Mouse (Mus musculus) spleen, postnatal 10 days (tissue): Measurements from ENCODE around the gene Tbpl1.

Experiments used
- DNase-seq, 2 experiments: peaks; one replicate each; pipeline ENCODE4 v3.0.0; 2021 to 2022; ENCODE audit warnings: low spot score in 2 of 2

Tbpl1 gene

DNA sequence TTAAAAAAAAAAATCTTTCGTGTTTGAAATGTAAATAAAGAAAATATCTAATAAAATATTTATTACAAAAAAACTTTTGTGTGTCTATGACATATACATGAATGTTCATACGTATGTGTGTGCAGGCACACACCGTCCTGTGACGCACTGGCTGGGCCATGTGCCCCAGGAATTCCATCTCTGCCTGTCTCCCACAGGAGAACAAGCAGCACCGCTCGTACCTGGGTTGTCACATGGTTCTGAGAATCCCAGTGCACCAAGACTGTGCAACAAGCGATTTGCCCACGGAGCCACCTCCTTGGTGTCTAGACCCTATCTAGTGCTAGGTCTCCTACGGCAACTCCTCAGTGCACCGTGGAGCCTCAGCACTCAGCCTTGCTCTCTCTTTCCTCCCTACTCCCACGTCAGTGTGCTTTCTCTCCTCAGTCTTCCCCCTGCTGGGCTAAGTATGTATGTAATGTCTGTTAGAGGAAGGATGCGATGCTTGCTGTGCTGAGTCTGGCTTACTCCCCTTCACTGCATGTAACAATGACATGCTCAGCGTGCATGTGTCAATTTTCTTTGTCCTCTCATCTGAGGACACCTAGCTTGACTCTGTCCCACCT, 21.5 kb downstream of the Tbpl1 start:
- no peak for DNase-seq

DNA sequence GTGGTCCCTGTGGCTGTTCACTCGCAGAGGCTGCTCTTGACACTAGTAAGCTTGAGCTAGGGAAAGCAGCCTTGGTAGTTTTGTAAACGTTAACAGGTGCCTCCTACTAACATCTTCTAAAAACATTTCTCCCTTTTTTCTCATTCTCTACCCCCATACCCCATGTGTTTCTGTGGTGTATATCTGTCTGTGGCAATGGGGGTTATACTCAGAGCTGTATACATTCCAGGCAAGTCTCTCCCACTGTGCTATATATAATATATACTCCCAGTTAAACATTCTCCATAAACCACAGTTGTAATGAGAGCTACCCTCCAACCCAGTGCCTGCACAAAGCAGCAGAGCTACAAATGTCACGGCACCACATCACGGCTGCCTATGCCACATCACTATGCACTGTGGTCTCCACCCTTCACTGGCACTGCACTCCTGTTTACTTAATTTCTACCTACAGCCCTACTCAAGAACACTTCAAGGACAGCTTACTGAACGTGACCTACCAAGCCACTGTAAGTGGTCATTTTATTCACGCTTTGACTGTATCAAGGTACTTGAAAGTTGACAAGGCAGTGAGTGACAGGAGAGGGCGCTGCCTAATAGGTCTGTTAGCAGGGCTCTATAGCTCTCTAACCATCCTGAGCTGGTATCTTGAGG, 23.4 kb downstream of the Tbpl1 start:
- DNase-seq: no peak

DNA sequence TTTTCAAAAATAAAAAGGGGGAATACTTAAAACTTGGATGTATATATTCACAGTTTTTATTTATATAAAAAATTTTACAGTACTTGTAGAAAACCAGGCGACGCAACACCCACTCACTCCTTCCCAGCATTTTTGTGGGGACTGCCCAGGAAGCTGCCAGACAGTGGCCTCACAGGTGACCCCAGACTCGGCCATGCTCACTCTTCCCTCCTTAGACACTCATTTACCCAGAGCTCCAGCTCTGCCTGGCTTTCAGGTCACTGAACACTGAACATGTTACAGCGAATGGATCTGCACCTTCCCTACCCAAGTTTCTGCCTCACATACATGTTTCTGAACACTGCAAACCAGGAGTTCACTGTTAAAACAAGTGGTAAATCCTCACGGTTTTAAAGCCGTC, 27.9 kb downstream of the Tbpl1 start:
- no peak for DNase-seq

DNA sequence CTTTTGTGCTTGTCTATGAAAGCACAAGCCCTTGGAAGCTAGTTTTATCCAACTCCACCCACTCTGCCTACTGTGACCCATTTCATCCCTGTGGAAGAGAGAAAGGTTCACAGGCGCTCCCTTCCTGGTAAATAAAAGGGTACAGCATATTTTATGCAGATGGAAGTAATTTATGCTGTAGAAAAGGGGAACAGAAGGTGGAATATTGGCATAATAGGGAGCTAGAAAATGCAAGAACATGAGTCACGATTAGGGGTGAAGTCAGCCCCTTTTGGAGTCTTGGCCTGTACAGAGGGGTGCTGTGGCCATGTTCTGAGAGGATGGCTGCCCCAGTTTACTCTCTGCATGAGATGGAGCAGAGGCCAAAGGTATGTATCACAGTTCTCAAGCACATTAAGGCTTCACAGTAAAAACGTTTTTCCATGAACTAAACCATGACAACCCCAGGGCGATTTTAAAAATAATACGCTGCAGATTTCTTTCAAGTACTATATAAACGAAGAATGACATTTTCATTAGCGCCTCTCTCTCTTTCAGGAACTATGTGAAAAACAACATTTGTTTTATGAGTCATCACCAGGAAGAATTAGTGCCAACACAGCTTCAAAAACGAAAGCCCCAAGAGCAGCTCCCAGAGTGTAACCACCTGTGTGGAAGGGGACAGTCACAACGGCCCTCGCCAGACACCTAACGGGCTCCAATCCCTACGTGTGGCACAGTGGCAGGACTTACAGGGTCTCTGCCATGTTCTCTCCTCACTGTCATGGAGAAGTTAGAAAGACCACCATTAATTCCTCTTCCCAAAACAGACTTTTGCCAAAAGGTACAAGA, 30.0 kb downstream of the Tbpl1 start:
- no peak for DNase-seq

DNA sequence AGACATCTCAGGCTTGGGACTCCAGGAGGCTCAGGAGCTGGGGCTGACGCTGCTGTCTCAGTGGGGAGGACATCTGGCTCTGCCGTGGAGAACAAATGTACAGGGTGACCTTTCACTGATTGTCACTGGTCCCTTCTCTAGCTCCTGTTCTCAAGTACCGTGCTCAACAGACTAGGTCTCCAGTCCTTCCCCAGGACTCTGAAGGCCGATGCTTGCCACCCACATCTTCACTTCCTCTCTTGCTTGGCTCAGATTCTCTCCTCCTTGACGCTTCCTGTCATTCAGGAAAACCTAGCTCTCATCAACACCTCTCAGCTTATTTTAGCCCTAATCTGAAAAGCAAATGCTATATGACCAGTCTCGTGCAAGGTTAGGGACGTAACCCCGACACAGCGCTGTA, 31.0 kb downstream of the Tbpl1 start:
- DNase-seq: no peak

DNA sequence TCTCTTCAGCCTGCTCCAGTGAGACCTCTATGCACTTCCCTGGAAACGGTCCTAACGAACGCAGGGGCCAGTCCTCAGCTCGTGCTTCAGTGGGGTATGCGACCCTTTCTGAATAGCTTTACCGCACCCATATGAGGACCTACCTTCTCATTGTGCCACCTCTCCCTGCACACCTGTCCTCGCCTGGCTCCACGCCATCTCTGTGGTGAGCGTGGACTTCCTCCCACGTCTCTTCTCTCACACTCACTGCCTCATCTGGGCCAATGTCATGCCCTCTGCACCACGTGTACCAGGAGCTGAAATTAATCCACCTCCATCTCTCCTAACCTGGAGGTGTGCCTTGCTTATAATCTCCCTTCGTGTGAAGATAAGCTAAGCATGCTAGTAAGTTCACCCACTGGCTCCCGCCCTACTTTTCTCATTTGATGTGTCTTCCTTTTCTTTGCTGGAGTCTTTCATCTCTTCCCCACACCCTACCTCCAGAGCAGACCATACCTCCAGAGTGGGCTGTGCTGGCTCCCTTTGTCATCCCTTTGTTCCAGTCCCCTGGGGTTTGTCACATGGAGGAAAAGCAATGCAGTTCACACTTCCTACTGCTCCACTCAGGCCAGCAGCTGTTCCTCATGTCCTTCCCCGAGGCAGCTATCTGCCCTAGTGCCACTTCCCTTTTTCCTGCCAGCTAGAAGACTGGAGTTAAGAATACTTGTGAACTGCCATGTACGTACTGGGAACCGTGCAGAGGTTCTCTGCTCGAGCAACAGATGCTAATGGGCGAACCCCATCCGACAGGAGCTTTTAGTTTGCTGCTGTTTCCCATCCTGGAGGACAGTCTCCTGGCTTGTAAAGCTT, 32.0 kb downstream of the Tbpl1 start:
- no peak for DNase-seq

DNA sequence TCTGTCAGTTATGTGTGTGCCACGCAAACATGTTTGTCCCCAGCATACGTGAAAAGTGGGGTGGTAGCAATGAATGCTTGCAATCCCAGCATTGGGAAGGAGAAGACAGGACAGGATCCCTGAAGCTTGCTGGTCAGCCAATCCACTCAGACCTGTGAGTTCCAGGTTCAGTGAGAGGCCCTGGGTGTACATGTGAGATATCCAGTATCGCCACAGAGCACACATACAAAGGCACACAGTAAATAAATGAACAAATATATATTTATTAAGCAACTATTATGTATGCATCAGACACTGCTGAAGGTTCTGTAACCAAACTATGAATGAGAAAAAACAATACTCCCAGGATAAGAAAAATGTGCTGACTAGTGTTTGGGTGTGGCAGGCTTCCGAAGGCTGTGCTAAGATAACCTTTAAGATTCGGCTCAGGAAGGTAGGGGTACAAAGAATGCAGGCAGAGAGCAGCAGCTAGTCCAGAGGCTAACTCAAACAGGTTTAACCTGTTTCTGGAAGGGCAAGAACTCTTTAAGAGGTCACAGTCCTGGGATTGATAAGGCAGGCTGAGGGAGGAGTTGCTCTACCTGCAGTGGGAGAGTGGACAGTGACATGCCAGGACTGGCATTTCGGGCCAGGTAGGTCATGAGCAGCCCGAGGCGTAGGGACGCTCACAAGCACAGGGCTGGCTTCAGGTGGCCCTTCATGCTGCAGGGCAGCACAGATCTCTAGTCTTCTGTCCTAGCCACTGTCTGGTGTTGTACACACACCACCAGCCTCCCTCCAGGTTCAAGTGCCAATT, 33.4 kb downstream of the Tbpl1 start:
- no peak for DNase-seq

DNA sequence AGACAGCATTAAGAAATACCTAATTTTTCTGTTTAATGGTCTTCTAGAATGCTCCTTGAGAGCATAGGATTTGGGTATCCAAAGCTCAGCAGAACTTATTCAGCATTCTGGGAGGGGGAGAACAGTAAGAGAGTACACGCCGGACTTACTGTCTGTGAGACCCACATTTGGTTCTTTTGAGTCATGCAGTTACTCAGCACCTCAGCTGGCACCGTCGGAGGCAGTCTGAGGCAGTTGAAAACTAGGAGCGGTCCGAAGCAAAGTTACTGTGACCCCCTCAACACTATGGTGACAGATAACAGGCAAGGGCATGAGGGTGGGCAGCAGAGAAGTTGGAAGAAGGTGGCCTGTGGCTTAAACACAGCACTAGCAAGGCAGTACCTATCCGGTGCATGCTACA, 34.9 kb downstream of the Tbpl1 start:
- no peak for DNase-seq

DNA sequence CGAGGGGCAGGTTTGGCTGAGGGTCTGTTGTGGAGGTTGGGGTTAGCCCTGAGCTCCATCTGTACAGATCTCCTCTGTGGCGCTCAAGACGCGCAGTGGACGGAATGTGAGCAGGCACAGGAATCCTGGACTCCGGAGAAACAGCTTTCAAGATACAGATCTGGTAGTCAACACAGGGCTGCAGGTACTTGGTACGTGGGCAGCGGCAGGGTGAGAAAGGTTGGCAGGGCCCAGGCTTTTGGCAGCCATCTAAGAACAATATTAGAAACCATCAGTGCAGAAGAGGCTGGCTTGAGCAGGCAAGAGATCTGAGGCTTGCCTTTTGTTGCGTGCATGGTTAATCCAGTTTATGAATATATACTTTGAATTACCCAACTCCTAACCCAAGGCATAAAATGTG, 35.5 kb downstream of the Tbpl1 start:
- no peak for DNase-seq

DNA sequence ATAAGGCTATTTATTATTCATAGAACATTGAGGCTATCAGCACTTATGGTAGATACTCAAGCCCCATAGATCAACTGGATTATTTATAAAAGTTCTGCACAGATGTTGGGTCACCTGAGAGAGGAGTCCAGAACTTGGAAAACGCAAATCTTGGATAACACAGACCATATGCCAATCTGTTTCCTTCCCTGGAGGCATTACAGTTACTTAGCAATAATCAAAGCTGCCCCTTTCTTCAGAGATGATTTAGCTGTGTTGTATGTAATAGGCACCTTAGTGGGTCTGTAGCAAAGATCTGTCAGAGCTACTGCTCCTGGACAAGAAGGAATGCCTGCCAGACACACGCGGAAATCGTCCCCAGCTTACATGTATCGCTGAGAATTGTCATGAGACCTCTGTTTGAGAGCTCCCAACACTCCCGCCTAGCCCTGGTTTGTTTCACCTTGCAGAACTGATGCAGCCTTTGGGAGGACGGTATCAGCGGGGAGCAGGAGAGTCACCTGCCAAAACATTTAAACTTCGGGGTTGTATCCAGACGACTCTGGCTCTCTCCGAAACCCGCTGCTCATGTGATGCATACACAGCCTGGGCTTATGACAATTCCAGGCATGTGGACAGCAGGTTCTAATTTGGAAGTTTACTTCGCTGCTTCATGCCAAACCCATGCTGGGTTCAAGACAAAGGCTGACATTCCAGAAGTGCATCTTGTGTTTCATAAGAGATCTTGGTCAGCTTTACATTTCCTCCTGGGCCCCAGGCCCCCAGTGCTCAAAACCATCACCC, 55.7 kb downstream of the Tbpl1 start:
- DNase-seq: no peak

DNA sequence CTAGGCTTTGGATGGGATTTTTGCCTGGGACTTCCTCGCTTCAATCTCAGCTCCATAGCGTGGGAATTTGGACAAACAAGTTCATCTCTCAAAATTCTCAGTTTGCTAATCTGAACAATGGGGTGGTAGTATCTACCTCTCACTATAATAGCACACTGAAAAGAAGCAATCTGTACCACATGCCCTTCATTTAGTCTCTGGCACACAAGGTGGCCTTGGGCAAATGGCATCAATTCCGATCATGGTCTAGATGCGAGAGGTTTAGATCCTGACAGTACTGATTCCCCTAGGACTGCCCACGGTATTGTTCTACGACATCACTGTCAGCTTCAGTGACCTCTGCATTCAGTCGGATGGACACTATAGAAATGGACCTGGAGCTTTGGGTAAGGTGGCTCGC, 57.6 kb downstream of the Tbpl1 start:
- no peak for DNase-seq

DNA sequence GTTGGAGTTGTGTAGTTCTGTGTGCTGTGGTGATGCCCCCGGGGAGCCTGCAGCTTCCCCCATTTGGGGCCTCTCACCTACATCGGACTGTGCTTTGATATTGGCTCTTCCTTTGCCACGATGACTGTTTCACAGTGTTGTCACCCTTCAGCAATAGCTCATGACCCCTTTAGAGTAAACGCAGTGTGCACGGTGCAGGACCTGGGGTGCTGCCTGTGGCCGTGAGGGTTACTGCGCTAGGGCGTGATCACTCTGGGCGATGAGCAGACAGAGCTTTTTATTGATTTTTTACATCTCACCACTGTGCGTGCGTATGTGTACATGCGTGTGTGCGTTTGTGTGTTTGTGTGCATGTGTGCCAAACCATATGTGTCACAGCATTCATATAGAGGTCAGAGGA, 63.2 kb downstream of the Tbpl1 start:
- DNase-seq: no peak

DNA sequence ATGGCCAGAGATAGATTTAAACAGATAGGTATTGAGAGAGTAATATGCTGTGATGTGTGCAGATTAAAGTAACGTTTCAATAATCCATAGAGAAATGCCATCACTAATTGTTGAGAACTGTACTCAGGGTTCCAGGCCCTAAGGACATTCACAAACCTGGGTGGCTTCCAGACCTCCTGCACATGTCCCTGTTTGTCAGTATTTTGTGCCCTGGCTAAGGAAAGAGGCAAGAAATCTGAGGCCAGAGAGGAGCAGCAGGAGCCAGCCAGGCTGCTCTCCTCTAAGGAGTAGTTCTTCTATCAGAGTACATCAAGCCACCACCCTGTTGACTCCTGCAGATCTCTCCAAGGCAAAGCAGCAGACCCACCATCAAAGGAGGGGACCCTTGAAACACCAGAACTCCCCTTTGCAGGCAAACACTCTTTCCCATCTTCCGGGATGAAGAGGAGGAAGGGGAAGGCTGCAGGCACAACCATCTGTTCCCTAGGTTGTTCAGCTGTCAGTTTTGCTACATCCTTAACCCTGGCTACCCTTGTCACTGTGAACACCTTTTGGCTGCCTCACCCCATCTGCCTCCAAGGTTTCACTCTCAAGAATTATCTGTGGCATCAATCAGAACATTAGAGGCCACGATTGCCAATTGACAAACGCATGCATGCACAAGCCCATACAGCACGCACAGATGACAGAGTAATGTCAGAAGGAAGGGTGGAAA, 71.3 kb downstream of the Tbpl1 start:
- no peak for DNase-seq

DNA sequence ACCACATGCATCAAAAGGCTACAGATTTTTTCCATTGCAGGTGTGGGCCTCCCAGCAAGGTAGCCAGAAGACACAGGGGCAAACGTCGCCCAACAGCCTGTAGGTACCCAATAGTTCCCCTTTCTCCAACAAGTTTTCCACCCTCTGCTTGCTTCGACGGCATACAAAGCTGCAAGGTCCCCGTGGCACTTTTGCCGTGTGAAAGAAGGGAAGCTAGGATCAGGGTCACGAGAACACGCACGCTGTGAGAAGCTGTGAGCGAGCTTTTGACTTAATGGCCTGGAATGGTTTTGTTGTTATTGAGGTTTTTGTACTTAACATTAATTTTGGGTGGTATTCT, 72.4 kb downstream of the Tbpl1 start:
- DNase-seq: no peak

DNA sequence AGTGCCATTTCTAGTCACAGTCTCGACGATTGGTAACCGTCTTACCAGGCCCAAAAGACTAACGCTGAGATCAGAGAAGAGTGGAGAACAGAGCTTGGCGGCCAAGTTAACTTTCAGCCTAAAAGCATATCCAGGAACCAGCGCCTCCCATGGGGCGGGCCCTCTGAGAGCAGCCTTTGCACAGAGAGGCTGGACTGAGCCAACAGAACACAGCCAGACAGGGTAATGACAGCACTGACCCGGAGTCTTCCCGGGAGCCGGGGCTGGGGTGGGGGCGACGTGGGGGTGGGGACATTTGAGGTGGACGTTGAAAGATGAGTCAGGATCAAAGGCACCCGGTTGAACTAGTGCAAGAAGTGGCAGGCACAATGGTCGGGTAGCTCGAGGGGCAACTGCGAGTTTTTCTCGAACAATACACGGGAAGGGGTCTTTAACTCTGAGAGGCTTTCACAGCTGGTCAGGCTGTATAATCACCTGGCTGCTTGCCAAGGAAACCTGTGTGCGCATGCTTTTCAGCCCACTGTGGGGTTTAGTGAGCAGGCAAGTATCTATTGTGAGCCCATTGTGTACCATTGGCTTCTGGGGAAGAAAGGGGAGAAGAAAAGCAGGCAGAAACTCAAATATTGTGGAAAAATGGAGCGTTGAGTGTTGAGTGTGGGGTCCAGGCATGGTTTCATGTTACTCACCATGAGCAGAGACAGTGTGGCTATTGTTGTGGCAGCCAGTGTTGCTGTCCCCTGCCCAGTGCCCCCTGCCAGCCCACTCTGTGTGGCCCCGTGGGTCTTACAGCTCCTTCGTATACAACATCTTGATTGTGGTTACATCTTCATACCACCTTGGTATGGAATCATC, 73.0 kb downstream of the Tbpl1 start:
- no peak for DNase-seq
